Mouse (Mus musculus) erythroblast, embryonic 14.5 days (primary cell): Measurements from ENCODE around the gene 4933411K16Rik.

Experiments
- GATA1 ChIP-seq: IDR thresholded peaks from 2 replicates; pipeline ENCODE4 v1.6.1; 2012; ENCODE audit warnings: low read length, inconsistent platforms, mixed read lengths
- TAL1 ChIP-seq: IDR thresholded peaks from 3 replicates; pipeline ENCODE4 v1.6.1; 2012; ENCODE audit warnings: low read length, inconsistent platforms, mixed read lengths

- TF ChIP-seq TAL1 (no peak), GATA1 (no peak)
Measured at GRCm38 (mm10) chr19:42016840-42017239, 35.2 kb upstream of the 4933411K16Rik start.
